Mouse (Mus musculus) adrenal gland, adult (tissue): ENCODE results near the gene Depdc5.
A peak's percentile ranks its signal among the peaks of the same experiment; 100 is the strongest.
"Not testable (repeated sequence)": the region's sequence is repeated elsewhere in the genome, so short reads cannot be mapped to it uniquely, and the experiment has no call there.

Experiments
- DNase-seq, 2 experiments: peaks; one replicate each; pipeline ENCODE4 v3.0.0; 2022 to 2023; ENCODE audit warnings: low spot score in 1 of 2; ENCODE audit not compliant: inconsistent age in 2 of 2

Depdc5 gene

GRCm38 (mm10) chr5:32886739-32887138, 23.2 kb downstream of the Depdc5 start:
- peak in 1 of 2 experiments; percentile 57 for DNase-seq

DNA sequence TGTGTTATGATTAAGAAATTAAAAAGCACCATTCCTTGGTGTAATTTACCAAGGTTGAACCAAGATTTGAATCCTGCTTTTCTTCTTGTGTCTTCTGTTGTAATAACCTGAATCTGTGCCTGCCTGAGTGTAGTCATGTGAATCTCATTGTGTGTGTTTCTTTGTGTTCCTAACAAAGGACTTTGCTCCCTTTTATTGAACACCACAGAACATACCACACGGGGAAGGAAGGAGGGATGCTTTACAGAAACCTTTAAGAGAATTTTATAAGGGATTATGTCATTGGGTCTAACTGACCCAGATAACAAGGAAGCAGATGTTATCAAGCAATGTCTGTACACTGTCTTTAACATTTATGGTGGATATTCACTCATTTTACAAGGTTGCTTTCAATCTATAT, 44.0 kb downstream of the Depdc5 start:
- DNase-seq, result no peak

GRCm38 (mm10) chr5:32914071-32914470, 50.6 kb downstream of the Depdc5 start:
- peak in 1 of 2 experiments; percentile 27 for DNase-seq

DNA sequence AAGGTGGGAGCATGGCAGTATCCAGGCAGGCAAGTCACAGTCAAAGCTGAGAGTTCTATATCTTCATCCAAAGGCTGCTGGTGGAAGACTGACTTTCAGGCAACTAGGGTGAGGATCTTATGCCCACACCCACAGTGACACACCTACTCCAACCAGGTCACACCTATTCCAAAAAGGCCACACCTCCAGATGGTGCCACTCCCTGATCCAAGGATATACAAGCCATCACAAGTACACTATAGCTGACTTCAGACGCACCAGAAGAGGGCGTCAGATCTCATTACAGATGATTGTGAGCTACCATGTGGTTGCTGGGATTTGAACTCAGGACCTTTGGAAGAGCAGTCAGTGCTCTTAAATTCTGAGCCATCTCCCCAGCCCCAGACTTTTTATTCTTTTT, 55.8 kb downstream of the Depdc5 start:
- DNase-seq, result not testable (repeated sequence)

DNA sequence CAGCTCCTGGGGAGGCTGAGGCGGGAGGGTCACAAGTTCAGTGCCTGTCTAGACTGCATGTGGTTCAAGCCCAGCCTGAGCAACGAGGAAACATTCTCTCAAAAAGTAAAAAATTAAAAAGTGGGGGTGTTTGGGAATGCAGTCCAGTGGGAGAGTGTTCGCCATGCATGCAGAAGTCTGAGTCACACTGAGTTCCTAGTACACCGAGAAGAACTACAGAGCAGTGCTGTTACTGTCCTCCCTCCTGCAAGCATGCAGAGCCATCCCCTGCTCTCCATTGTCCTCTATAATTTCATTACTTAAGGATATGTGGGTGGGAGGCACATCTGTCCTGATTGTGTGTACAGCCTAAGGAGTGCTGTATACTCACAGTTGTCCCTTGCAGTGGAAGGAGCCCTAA, 59.4 kb downstream of the Depdc5 start:
- DNase-seq, result no peak

DNA sequence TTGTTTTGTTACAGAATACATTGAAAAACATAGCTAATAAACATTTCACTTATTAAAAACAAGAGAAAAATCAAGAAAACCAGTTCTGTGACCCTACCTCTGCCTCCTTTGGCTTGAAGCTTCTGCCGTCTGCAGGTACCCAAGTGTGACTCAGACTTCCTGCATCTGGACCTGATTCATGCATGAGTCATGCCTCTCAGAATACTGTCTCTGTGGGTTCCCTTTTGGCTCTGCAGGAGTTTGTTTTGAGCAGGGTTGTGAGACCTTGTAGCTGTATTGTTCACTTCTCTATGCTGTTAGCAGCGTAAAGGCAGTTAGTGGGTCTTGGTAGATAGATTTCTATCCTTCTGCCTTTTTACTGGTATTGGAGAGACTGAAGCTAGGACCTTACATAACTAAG, 67.3 kb downstream of the Depdc5 start:
- peak; percentile 73 to 89 for DNase-seq

- DNase-seq, result peak in 1 of 2 experiments; percentile 31
These were observed 71.2 kb downstream of the Depdc5 start for GRCm38 (mm10) chr5:32934654-32935053.

DNA sequence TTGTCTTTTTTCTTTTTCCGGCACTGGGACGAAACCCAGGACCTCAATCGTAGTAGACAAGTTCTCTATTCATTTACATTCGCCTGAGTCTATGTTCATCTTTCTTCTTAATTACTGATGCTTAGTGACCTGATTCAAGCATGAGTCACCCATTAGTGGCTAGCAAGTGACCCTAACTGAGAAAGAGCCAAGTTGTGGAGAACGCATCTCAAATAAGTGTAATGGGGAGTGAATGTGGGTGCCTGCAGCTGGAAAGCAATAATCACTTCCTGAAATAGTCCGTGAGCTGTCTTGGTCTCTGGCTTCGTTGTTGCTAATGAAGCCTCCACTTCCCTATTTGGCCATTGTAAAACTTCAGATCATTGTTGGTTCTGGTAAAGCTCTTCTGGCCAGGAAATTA, 77.1 kb downstream of the Depdc5 start:
- DNase-seq, result peak in 1 of 2 experiments; percentile 26

GRCm38 (mm10) chr5:32941209-32941924, 77.9 kb downstream of the Depdc5 start:
- no peak for DNase-seq

DNA sequence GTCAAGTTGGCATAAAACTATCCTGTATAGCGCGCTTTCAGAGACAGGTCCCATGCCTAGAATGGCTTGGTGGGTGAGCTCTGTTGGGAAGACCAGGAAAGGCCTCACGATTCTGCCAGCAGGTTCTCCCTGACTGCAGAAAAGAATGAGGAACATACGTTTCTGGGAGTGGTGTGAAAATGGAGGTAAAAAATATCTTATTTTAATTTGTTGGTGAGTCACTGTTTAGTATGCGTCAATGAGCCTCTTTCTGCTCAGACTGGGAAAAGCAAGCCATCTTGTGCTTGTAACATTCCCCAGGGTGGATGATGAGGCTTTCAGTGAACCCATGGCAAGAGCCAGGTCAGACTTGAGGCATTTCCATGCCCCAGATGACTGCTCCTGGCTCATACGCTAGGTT, 86.6 kb downstream of the Depdc5 start:
- DNase-seq, result no peak

GRCm38 (mm10) chr5:32950702-32951274, 87.3 kb downstream of the Depdc5 start:
- peak in 1 of 2 experiments; percentile 15 for DNase-seq

- no peak for DNase-seq
These were observed 92.2 kb downstream of the Depdc5 start for GRCm38 (mm10) chr5:32955716-32956115.

- no peak for DNase-seq
These were observed 98.1 kb downstream of the Depdc5 start for GRCm38 (mm10) chr5:32961616-32962015.

- DNase-seq, result no peak
These were observed 99.1 kb downstream of the Depdc5 start for GRCm38 (mm10) chr5:32962581-32962980.

DNA sequence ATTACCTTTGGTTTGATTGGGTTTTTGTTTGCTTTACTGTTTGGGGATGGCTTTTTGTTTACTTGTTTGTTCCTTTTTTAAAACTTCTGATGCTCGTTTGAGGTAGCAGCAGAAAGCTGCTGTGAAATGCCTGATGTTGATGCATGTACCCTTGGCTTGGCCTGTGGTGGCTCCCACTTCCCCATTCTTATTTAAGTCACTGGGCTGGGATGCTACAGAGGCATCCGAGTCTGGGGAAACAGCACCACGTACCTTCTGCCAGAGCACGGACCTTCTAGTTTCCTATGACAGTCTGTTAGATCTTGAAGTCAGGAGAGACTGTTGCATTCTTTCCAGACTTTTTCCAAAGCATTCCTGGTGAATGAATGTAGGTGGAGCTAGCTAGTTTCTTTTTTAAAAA, 113.0 kb downstream of the Depdc5 start:
- no peak for DNase-seq

GRCm38 (mm10) chr5:32977179-32977578, 113.7 kb downstream of the Depdc5 start:
- DNase-seq, result no peak

DNA sequence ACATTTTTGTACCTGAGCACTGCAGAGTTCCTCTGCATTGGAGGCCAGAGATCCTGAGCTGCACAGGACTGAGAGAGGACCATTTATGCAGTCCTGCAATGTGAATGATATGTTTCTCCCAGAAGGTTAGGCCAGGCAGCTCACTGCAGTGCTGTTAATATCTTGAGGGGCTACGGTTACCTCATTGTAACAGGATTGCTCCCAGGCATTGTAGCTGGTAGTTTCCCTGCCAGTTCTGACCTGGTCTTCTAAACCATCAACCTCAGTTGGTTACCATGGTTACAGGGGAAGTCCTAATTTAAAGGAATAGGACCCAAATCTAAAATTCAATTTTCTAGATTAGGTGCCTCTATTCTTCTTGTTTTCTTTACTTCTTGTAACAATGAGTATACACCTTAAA, 121.9 kb downstream of the Depdc5 start:
- DNase-seq, result no peak

- DNase-seq, result no peak
These were observed 124.4 kb downstream of the Depdc5 start for GRCm38 (mm10) chr5:32987873-32988272.

GRCm38 (mm10) chr5:32989959-32990640, 126.6 kb downstream of the Depdc5 start:
- no peak for DNase-seq

- peak; percentile 53 to 62 for DNase-seq
These were observed 127.7 kb downstream of the Depdc5 start for GRCm38 (mm10) chr5:32991152-32991551.

GRCm38 (mm10) chr5:32994471-32994870, 131.0 kb downstream of the Depdc5 start:
- peak in 1 of 2 experiments; percentile 61 for DNase-seq

DNA sequence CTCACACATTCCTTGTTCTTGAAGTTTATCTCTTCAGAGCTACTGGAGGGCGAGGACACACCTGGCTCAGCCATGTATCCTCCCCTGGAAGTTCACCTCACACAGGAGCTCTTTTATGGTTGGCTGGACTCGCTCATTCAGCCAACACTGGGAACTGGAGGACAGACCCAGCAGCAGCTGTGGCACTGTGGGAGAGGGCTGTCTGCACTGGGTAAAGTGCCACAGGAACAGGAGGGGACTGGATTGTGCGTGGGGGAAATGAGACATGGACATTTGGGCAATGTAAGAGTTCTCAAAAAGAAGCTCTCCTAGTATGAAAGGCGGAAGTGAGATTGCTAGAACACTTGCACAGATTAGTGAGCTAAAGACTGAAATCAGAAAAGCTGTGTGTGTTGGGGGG, 132.3 kb downstream of the Depdc5 start:
- no peak for DNase-seq
